ENCODE assay signal across 16 mouse cellular contexts in genomic region chr9:105774321-105774720, GRCm38 (mm10). TPM values are rescaled to one million over a fixed set of nuclear protein-coding genes. Genes with fewer than 3 reads are reported as not detected.
A peak's percentile ranks its signal among the peaks of the same experiment; 100 is the strongest.
DNase-seq lines count a peak whose midpoint lies in the region; ATAC-seq lines count a peak whose summit lies in the region.
"Had no signal": no experiment of that assay in that cellular context is flagged by ENCODE, and none has a peak within 500 bp of the region (broad histone marks: within the 10 kb centered on the region; RNA-seq: fewer than 3 reads in every experiment).

No protein-coding gene starts in this region.

- no peaks in the 10 kb centered on the region for H3K9me3 ChIP-seq in hindbrain, embryonic 13.5 days
- H3K9me3 ChIP-seq in hindbrain, embryonic 11.5 days (ENCODE audit: control insufficient read depth, low read length), result no peaks in the 10 kb centered on the region
- H3K9me3 ChIP-seq in megakaryocyte, embryonic 14.5 days, result peaks cover 33% of the 10 kb centered on the region
- no peaks in the 10 kb centered on the region for H3K9me3 ChIP-seq in embryonic facial prominence, embryonic 10.5 days
- H3K9me3 ChIP-seq: embryonic facial prominence, embryonic 15.5 days; forebrain, embryonic 10.5 days; heart, embryonic 10.5 days had no signal

- peaks cover 23% of the 10 kb centered on the region for H3K4me1 ChIP-seq in hindbrain, embryonic 13.5 days (replicated peaks)
- H3K4me1 ChIP-seq in hindbrain, embryonic 11.5 days (replicated peaks; ENCODE audit: control insufficient read depth, insufficient read depth, low read length), result no peaks in the 10 kb centered on the region
- no peaks in the 10 kb centered on the region for H3K4me1 ChIP-seq in megakaryocyte, embryonic 14.5 days
- peaks cover 19% of the 10 kb centered on the region for H3K4me1 ChIP-seq in embryonic facial prominence, embryonic 10.5 days

- H3K4me2 ChIP-seq in hindbrain, embryonic 13.5 days, result no peak overlapping the region
- no peak overlapping the region for H3K4me2 ChIP-seq in hindbrain, embryonic 11.5 days (replicated peaks; ENCODE audit: low read depth, low read length)
- H3K4me2 ChIP-seq: embryonic facial prominence, embryonic 15.5 days; hindbrain, embryonic 14.5 days had no signal

- 90% methylated on average over 19 of the region's 19 CpGs for WGBS in hindbrain, embryonic 13.5 days
- WGBS in hindbrain, embryonic 11.5 days, result 92% methylated on average over 19 of the region's 19 CpGs
- 93% methylated on average over 19 of the region's 19 CpGs for WGBS in embryonic facial prominence, embryonic 10.5 days

- H3K36me3 ChIP-seq in hindbrain, embryonic 13.5 days, result no peaks in the 10 kb centered on the region
- no peaks in the 10 kb centered on the region for H3K36me3 ChIP-seq in hindbrain, embryonic 11.5 days (ENCODE audit: control insufficient read depth, insufficient read depth, low read length)
- no peaks in the 10 kb centered on the region for H3K36me3 ChIP-seq in megakaryocyte, embryonic 14.5 days (replicated peaks; ENCODE audit: low read length)
- no peaks in the 10 kb centered on the region for H3K36me3 ChIP-seq in embryonic facial prominence, embryonic 10.5 days (replicated peaks)
- H3K36me3 ChIP-seq: embryonic facial prominence, embryonic 15.5 days; forebrain, embryonic 10.5 days; G1E; heart, embryonic 10.5 days had no signal

- DNase-seq in hindbrain, embryonic 11.5 days (ENCODE audit: low spot score), result no peak
- peak; percentile 4 for DNase-seq in ES-CJ7 (ENCODE audit: low read depth, low spot score)
- no peak for DNase-seq in embryonic facial prominence, embryonic 10.5 days (ENCODE audit: low spot score)
- DNase-seq: adrenal gland, adult 8-10 months had no signal

- H3K27ac ChIP-seq in hindbrain, embryonic 13.5 days, result peak overlapping the region; percentile 35
- no peak overlapping the region for H3K27ac ChIP-seq in hindbrain, embryonic 11.5 days (ENCODE audit: low read depth, low read length)
- H3K27ac ChIP-seq in embryonic facial prominence, embryonic 10.5 days (replicated peaks), result 0 out of 2 replicates have a peak overlapping the region, but pooled peaks have one; percentile 24
- H3K27ac ChIP-seq: embryonic facial prominence, embryonic 15.5 days; forebrain, embryonic 10.5 days; gastrocnemius, adult 2 months; heart, embryonic 10.5 days; hindbrain, embryonic 14.5 days had no signal

- H3K9ac ChIP-seq in hindbrain, embryonic 13.5 days, result no peak overlapping the region
- no peak overlapping the region for H3K9ac ChIP-seq in hindbrain, embryonic 11.5 days (ENCODE audit: low read depth, low read length)
- H3K9ac ChIP-seq: embryonic facial prominence, embryonic 15.5 days; hindbrain, embryonic 14.5 days had no signal

- H3K4me3 ChIP-seq in hindbrain, embryonic 13.5 days, result no peak overlapping the region
- no peak overlapping the region for H3K4me3 ChIP-seq in hindbrain, embryonic 11.5 days (ENCODE audit: low read depth, low read length)
- peak overlapping the region; percentile 33 for H3K4me3 ChIP-seq in megakaryocyte, embryonic 14.5 days (replicated peaks)
- no peak overlapping the region for H3K4me3 ChIP-seq in embryonic facial prominence, embryonic 10.5 days
- H3K4me3 ChIP-seq: embryonic facial prominence, embryonic 15.5 days; erythroblast, embryonic 14.5 days; forebrain, embryonic 10.5 days; gastrocnemius, adult 2 months; heart, embryonic 10.5 days had no signal

- H3K27me3 ChIP-seq in hindbrain, embryonic 13.5 days, result no peaks in the 10 kb centered on the region
- H3K27me3 ChIP-seq in hindbrain, embryonic 11.5 days (ENCODE audit: control insufficient read depth, insufficient read depth, low read length), result no peaks in the 10 kb centered on the region
- no peaks in the 10 kb centered on the region for H3K27me3 ChIP-seq in megakaryocyte, embryonic 14.5 days (replicated peaks)
- H3K27me3 ChIP-seq in embryonic facial prominence, embryonic 10.5 days (replicated peaks; ENCODE audit: low read depth, poor library complexity, severe bottlenecking), result no peaks in the 10 kb centered on the region
- H3K27me3 ChIP-seq: embryonic facial prominence, embryonic 15.5 days had no signal

- ATAC-seq in hindbrain, embryonic 13.5 days (ENCODE audit: low FRiP score), result no peak
- ATAC-seq in hindbrain, embryonic 11.5 days (ENCODE audit: low FRiP score), result no peak
- ATAC-seq in megakaryocyte, adult 5-6 weeks (ENCODE audit: poor library complexity, severe bottlenecking), result no peak
- ATAC-seq: forebrain, embryonic 14.5 days had no signal

RNA-seq across cellular contexts. Expression of gene Col6a6, which starts 53.6 kb away (rescaled TPM):
- 0.12 and 0.14 TPM in 2 replicates for polyA plus RNA-seq in hindbrain, embryonic 13.5 days (2015; fragmentation: Nextera tagmentation; extraction: Ambion mirVana)
- 0.06 and 0.09 TPM in 2 replicates for polyA plus RNA-seq in hindbrain, embryonic 11.5 days (2014; fragmentation: Nextera tagmentation; extraction: Ambion mirVana)
- polyA plus RNA-seq in megakaryocyte, embryonic 14.5 days (2012; ENCODE audit: insufficient read depth, low replicate concordance), result 0.12 TPM in 1 of 2 replicates, not detected in the other
- not detected in 2 replicates for total RNA-seq in megakaryocyte, adult 5-6 weeks (2015)
- total RNA-seq in megakaryocyte, adult 5-6 weeks (2017), result not detected in 2 replicates
- 0.06 and 0.11 TPM in 2 replicates for polyA plus RNA-seq in embryonic facial prominence, embryonic 10.5 days (2016; fragmentation: Nextera tagmentation; extraction: Ambion mirVana)
- total RNA-seq: granulocyte monocyte progenitor cell, adult 5-6 weeks had no signal
- polyA plus RNA-seq: forebrain, embryonic 14.5 days; G1E had no signal
